Mouse (Mus musculus) layer of hippocampus, adult 9-11 months (tissue): Measurements from ENCODE around the gene Il18bp.
"Not testable (repeated sequence)": the region's sequence is repeated elsewhere in the genome, so short reads cannot be mapped to it uniquely, and the experiment has no call there.

Source experiments
- DNase-seq: peaks from one replicate; pipeline ENCODE4 v3.0.0; 2022

Il18bp gene

GRCm38 (mm10) chr7:102018590-102018989 is at the start of gene Il18bp:
TSS of gene Il18bp (minus strand) at chr7:102018690.
- no peak for DNase-seq

DNA sequence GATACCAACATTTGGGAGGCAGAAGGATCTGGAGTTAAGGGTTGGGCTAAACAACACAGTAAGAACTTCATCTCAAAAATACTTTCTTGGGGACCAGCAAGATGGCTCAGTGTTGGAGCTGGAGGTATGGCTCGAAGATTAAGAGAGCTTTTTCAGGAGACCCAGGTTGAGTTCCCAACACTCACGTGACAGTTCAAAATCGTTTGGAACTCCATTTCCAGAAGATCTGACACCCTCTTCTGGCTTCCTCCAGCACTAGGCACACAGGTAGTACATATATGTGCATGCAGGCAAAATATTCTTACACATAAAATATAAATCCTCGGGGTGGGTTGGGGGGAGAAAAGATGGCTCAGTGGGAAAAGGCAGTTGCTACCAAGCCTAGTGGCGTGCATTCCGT is 47.9 kb upstream of the Il18bp start:
- no peak for DNase-seq

DNA sequence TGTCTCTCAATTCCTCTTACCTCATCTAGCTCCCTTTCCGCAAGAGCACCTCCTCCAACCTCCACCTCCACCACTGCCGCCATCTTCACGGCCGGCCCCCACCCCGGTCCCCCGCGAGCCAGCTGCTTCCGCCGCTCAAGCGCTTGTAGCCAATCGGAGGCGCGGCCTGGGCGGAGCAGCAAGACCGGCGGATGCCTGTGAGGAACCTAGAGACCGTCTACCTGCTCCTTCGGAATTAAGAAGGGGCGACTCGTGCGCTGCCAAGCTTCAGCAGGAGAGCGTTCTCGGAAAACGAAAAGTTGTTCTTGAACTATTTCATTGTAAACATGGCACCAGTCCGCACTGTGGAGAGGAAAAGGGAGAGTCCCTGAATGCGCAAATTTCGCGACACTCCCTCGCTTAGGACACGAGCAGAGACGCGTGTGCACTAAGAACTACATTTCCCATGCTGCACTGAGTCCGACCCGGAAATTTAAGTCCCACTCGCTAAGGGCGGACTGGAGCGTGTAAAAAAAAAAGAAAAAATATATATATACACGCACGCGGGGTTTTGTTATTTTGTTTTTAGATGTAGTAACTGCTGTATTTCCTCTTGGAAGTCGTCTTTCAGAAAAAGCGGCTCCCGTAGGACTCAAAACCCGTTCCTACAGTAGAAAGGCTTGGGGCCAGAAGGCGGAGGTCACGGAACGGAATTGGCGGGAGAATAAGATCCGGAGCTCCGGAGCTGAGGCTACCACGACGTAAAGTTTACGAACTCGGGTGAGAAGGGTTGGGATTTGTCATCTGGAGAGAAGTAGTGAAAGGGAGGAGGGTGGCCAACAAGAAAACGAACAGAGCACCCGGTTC is 46.8 kb upstream of the Il18bp start, which contains the start of the genes Rnf121, Xndc1 and Xntrpc:
Rnf121 (minus strand) TSS at position 424 of the 846 bp plus-strand sequence.
Xndc1 (plus strand) TSS at position 466 of the 846 bp plus-strand sequence.
Xntrpc (plus strand) TSS at position 668 of the 846 bp plus-strand sequence.
- DNase-seq = peak; percentile 94

GRCm38 (mm10) chr7:102064655-102065045 is 46.2 kb upstream of the Il18bp start:
- DNase-seq = no peak

DNA sequence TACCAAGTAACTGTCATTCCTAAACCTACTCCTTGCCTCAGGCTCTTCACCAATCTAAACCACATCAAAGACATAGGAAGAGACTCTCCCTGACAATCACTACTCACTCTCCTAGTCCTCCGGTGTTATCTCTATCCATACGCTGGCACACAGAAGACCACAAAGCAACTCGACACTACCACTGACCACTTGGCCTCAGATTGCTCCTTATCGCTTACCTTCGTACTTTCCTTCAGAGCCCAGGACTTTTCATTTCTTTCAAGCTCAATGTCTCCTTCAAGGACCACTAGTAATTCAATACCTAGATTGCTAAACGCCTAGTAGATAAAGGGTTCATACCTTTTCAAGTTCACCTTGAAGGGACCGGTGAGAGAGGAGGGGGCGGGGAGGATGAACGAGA is 45.4 kb upstream of the Il18bp start:
- DNase-seq = no peak

DNA sequence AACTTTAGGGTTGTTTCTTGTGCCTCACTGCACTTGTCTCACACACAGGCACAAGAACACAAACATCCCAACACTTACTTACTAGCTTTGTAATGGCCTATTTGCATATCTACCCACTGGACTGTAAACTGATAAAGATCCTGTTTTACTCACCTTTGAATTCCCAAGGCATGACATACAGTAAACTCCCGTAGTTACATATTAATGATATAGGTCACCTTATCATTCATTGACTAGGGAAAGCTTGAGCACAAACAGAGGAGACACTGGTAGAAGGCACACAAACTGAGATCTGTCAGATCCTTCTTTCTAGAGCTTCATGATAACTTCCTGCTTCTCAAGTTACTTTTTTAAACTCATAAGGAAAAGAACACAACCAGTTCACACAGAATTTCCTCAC is 43.7 kb upstream of the Il18bp start:
- DNase-seq = no peak

DNA sequence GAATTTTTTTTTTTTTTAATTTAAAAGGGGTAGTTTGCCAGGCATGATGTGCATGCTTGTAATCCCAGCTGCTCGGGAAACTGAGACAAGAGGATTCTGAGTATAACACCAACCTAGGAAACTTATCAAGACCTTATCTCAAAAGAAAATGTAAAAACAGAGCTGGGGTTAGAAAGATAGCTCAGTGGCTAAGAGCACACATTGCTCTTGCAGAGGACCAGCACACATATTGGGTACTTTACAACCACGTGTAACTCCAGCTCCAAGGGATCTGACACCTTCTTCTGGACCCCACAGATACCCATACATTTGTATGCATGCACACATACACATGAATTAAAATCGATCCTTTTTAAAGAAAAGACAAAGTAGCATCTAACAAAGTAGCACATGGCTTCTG is 42.9 kb upstream of the Il18bp start:
- DNase-seq = no peak

DNA sequence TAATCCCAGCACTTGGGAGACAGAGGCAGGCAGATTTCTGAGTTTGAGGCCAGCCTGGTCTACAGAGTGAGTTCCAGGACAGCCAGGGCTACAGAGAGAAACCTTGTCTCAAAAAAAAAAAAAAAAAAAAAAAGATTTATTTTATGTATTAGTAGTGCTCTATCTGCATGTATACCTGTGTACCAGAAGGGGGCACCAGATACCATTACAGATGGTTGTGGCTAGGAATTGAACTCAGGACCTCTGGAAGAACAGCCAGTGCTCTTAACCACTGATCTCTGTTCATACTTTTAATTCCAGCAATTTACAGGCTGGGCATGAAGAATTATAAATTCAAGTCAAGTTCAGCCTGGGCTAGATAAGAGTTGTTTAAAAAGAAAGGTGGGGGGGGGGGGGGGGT is 30.0 kb upstream of the Il18bp start:
- DNase-seq = not testable (repeated sequence)

- no peak for DNase-seq
Observed at GRCm38 (mm10) chr7:102042314-102042713, 23.8 kb upstream of the Il18bp start.

DNA sequence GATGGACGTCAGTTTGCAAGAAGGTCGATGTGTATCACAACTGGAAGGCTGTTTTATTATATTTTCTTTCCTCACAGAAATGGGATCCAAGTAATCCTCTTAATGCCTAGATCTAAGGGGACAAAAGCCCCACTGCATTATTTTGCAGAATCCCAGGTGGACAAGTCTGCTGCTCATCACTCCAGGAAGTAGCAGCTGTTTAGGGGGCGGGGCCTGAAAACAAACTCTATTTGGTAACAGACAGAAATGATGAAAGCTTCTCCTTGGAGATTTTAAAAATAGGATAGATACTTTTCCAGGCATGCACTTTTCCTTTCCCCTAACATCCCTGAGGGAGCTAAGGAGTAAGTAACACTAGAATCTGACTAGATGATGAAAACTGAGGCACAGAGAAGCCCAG is 18.8 kb upstream of the Il18bp start:
- no peak for DNase-seq

DNA sequence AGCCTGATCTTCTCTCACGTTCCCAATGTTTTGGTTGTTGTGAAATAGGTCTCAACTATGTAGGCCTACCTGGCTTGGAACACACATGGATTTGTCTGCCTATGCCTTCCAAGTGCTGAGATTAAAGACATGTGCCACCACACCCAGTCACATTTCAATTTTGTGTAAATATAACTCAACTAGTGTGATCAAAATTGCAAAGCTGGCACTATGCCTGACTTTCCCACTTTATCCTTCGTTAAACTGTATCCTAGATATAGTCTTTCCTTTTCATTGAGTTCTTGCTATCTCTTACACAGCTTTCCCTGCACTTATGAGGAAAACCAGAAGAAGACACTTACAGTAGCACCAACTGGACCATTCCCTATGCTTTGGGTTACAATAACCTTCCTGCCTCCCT is 17.0 kb upstream of the Il18bp start:
- DNase-seq = no peak

DNA sequence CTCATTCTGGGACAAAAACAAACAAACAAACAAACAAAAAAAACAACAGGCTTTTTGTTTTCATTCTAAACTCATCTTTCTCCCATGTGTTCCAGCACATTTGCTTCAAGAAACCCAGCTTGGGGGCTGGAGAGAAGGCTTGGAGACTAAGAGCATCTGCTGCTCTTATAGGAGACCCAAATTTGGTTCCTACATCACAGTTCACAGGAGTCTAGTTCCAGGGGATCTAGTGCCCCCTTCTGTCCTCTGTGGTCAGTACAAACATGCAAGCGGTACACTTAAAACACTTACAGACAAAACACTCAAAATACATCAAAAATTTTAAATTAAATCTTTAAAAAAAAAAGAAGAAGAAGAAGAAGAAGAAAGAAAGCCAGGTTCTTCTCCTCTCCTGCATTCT is 16.4 kb upstream of the Il18bp start:
- DNase-seq = no peak

DNA sequence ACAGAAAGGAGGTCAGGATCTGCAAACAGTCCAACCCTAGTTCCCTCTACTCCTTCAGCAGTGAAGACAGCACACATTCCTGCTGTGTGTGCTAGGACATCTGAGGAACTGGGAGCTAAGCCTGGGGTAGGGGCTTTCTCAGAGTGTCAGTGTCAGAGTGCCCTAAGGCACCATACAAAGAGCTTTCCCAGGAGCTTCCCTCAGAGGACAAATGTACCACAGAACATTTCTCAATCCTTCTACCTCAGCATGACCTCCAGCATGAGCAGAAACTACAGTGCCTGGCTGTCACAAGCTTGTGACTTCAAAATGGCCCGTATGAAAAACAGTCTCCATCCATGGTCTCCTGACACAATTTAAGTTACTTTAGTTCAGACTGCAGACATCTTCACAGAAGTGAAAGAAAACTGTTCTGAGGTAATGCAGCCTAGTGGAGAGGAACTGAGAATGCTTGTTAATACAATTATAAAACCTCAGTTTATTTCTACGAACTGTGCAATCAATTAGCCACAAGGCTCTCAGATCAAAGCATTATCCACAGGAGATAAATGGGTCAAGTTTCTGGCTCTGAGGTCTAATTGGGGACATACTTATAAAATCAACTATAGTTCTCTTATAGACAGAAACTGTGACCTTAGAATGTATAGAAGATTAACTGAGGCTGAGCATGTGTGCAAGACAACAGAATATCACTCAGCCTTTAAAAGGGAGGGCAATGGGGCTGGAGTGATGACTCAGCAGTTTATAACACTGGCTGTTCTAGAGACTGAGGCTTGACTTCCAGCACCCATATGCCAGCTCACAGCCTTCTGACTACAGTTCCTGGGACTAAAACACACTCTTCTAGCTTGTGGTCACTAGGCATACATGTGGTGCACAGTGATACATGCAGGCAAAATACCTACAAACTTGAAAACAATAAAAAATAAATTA is 7.0 kb upstream of the Il18bp start:
- DNase-seq = no peak

DNA sequence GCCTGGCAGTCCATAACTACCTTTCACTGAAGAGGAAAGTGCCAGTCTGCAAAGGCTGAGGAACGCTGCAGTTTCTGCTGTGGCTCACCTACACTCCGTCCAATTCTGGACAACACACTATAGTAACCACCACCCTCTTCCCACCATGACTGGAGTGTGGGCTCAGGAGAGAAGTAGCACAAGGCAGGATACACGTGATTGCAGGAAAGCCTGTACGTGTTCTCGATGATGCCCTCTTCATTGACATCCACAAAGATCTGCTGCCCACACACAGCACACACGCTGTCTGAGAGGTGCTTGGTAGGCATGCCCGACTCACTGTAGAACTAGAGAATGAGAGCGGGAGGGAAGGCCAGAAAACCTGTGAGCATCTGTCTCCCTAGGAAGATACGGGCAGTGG is 5.3 kb upstream of the Il18bp start:
- no peak for DNase-seq

- not testable (repeated sequence) for DNase-seq
Observed at GRCm38 (mm10) chr7:102020934-102021333, 2.4 kb upstream of the Il18bp start.

DNA sequence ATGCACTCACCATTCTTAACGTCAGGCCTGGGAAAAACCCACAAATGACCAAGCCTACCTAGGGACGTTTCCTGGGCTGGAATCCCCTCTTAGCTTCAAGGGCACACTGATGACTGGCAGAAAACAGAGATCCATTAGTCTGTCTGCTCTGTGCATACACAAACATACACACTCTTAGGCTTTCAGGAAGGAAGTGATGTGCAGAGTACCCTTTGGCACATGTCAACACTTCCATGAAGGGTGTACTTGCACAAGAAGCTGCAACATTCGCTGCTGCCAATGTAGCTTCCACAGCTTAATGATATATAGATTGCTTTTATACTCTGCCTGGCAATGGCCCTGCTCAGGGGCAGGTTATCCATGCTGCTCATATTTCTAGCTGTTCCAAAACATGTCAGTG is 872 bp upstream of the Il18bp start:
- no peak for DNase-seq

GRCm38 (mm10) chr7:102018034-102018433 is 456 bp downstream of the Il18bp start:
- no peak for DNase-seq

DNA sequence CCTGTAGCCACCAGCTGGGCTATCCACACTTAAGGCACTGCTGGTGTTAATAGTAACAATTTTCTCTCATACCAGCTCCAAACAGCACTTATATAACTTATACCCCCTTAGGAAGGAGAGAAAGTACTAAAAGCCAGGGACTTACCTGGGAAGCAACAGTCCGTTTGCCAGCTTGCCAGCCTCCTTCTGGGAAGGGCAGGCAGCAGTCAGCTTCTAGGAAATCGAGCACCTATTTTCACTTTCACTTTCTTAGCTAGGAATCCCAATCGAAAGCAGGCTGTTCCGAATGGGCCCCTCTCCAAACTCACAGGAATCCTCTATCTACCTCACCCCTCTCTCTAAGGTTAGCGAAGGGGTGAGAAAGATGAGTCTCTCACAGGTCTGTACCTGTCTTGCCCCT is 1.0 kb downstream of the Il18bp start:
- DNase-seq = no peak

GRCm38 (mm10) chr7:102016936-102017335 is 1.6 kb downstream of the Il18bp start:
- no peak for DNase-seq

GRCm38 (mm10) chr7:102014995-102015394 is 3.5 kb downstream of the Il18bp start:
- no peak for DNase-seq

DNA sequence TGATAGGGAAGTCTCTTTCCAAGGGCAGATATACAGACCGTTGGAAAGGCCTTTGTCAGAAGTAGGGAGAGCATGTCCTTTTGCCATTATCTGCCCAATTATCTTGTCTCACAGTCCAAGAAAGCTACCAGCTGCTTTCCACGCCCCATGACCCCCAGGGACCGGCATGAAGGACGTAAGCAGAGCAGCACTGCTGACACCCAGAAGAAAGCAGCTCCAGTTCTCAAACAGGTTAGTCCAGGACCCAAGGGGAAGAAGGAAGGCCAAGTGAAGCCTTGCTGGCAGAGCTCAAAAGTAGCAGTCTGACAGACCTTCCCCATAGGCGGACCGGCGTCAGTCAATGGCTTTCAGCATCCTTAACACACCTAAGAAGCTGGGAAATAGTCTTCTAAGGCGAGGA is 5.1 kb downstream of the Il18bp start:
- DNase-seq = no peak

DNA sequence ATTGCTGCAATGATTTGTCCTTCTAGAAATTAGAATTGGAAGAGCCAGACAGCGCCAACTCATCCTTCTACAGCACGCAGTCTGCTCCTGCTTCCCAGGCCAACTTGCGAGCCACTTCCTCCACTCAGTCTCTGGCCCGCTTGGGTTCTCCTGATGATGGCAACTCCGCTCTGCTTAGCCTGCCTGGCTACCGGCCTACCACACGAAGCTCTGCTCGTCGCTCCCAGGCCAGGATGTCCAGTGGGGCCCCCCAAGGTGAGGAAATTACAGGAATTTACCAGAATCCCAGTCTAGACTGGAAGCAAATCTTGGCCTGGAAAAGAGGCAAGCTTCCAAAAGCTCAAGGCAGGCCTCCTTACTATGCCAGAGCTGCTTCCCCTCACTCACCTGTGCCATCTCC is 6.6 kb downstream of the Il18bp start:
- no peak for DNase-seq

GRCm38 (mm10) chr7:102006520-102006919 is 12.0 kb downstream of the Il18bp start:
- no peak for DNase-seq
